Mouse (Mus musculus): ENCODE measurements around the gene Lpo. TPM values are rescaled to one million over a fixed set of nuclear protein-coding genes. Genes with fewer than 3 reads are reported as not detected.
"Not testable (repeated sequence)": the region's sequence is repeated elsewhere in the genome, so short reads cannot be mapped to it uniquely, and the experiment has no call there.

Lpo gene
- 0.25 and 0.36 TPM in 2 replicates for polyA plus RNA-seq (2014; fragmentation: Nextera tagmentation; extraction: Ambion mirVana)

DNA sequence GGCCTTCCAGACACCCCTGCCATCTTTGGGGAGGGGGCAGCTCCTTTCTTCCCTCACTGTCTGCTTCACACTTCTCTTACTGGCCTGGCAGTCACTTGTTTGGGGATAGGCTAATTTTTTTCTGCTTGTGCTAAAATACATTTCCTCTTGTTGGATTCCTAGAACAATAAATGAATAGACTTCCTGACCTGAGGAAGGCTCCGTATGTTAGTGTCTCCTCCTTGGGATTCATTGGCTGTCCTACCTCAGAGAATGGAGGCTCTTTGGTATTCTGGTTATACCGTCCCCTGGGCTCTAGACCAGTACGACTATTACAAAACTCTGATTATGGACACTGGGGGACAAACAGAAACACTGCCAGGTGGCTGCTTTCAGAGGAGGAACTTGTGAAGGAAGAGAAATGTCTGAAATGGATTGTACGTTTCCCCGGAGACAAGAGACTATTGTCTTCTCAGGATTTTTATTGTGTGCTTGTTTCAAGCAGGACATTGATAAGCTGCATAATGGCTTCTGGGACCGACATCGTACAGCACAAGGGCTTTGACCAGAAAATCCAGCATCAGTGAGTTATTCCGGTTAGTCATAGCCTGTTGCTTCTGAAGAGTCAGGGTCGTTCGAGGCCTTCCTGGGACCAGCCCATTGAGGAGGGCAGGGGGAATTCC lies at the start of gene Lpo:
TSS of gene Lpo (minus strand) at position 51 of the 662 bp plus-strand sequence.
- Histone ChIP-seq H3K9me3 (replicated peaks; ENCODE audit: control insufficient read depth, low read length) (no peaks in the 10 kb centered on the region), H3K27ac (replicated peaks; ENCODE audit: low read depth, low read length) (no peak within 1 kb of the TSS), H3K4me3 (ENCODE audit: low read depth, low read length) (no peak within 1 kb of the TSS), H3K27me3 (ENCODE audit: control insufficient read depth, insufficient read depth, low read length) (no peaks in the 10 kb centered on the region), H3K9ac (replicated peaks; ENCODE audit: low read length) (no peak within 1 kb of the TSS), H3K4me2 (ENCODE audit: low read depth, low read length) (no peak within 1 kb of the TSS), H3K36me3 (replicated peaks; ENCODE audit: control insufficient read depth, insufficient read depth, low read depth, low read length) (no peaks in the 10 kb centered on the region), H3K4me1 (ENCODE audit: control insufficient read depth, insufficient read depth, low read length) (no peaks in the 10 kb centered on the region)
- ATAC-seq (replicated peaks; ENCODE audit: insufficient number of reproducible peaks, low FRiP score, low TSS enrichment, low read depth) = no peak
- no peak for DNase-seq (ENCODE audit: low spot score)
- WGBS = 61% methylated on average over 10 of the region's 10 CpGs

DNA sequence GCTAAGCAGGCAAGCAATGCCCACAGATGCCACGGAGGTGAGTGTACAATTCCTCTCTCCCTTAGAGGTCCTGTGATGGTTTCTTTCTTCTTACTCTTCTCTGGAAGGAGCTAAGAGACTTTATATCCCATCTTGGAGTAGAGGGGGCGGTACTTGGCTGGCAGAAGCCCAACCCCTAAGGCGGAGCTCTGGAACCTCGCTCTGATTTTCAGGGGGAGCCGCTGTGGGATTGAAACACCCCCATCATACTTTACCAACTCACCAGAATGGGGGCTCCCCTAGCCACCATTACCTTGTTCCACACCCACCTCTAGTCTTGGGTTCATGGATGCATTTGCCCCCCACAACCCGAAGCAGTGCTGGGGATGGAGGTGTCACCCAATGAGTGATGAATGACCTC lies 47.3 kb upstream of the Lpo start, which contains the start of gene Epx:
TSS of gene Epx (minus strand) at position 101 of the 400 bp plus-strand sequence.
- Histone ChIP-seq H3K36me3 (replicated peaks; ENCODE audit: control insufficient read depth, insufficient read depth, low read depth, low read length) (no peaks in the 10 kb centered on the region), H3K27ac (replicated peaks; ENCODE audit: low read depth, low read length) (no peak within 1 kb of the TSS), H3K4me1 (ENCODE audit: control insufficient read depth, insufficient read depth, low read length) (no peaks in the 10 kb centered on the region), H3K4me2 (ENCODE audit: low read depth, low read length) (no peak within 1 kb of the TSS), H3K4me3 (ENCODE audit: low read depth, low read length) (no peak within 1 kb of the TSS), H3K9ac (replicated peaks; ENCODE audit: low read length) (no peak within 1 kb of the TSS), H3K9me3 (replicated peaks; ENCODE audit: control insufficient read depth, low read length) (no peaks in the 10 kb centered on the region), H3K27me3 (ENCODE audit: control insufficient read depth, insufficient read depth, low read length) (no peaks in the 10 kb centered on the region; the same call in 1 of the 2 replicates)
- ATAC-seq (replicated peaks; ENCODE audit: insufficient number of reproducible peaks, low FRiP score, low TSS enrichment, low read depth) (no peak), DNase-seq (ENCODE audit: low spot score) (no peak)
- WGBS = 75% methylated on average over 6 of the region's 6 CpGs

DNA sequence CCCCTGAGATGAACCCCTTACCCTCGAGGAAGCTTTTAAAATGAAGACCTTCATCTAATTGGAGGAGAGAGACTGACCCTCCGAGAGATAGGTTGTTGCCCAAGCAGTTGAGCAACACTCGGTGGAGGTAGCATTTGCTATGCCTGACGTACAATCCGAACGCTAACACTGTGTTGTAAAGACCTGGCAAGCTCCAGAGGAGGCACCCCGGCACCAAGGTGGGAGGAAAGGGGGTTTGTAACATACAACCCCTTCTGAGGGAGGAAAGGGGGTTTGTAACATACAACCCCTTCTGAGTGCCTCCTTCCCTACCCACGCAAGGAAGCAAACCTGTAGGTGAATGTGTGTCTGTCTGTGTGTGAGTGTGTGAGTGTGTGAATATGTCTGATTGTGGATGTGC lies 43.7 kb upstream of the Lpo start:
- Histone ChIP-seq H3K4me1 (ENCODE audit: control insufficient read depth, insufficient read depth, low read length) (no peaks in the 10 kb centered on the region), H3K27me3 (ENCODE audit: control insufficient read depth, insufficient read depth, low read length) (no peaks in the 10 kb centered on the region), H3K9ac (replicated peaks; ENCODE audit: low read length) (no peak overlapping the region), H3K36me3 (replicated peaks; ENCODE audit: control insufficient read depth, insufficient read depth, low read depth, low read length) (no peaks in the 10 kb centered on the region), H3K4me2 (ENCODE audit: low read depth, low read length) (no peak overlapping the region), H3K4me3 (ENCODE audit: low read depth, low read length) (no peak overlapping the region), H3K9me3 (replicated peaks; ENCODE audit: control insufficient read depth, low read length) (no peaks in the 10 kb centered on the region), H3K27ac (replicated peaks; ENCODE audit: low read depth, low read length) (no peak overlapping the region)
- WGBS = 53% methylated on average over 8 of the region's 8 CpGs
- no peak for DNase-seq (ENCODE audit: low spot score)
- no peak for ATAC-seq (replicated peaks; ENCODE audit: insufficient number of reproducible peaks, low FRiP score, low TSS enrichment, low read depth)

DNA sequence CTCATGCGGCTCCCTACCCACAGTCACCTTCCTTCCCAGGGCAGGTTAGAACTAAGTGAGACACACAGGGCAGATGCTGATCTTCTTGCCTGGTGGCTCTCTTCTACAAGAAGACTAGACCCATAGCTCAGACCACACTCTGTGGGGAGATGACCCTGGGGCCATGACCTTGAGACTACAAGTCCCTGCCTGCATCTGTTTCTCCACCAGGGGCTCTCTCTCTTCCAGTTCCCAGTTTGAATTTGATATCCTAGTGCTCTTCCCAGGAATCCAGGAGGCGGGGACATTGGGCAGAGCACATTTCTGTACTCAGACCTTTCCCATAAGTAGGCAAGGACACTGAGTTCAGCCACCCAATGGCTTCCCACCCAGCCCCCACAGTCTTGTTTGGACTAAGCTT lies 42.0 kb upstream of the Lpo start:
- H3K4me3 ChIP-seq (ENCODE audit: low read depth, low read length) = no peak overlapping the region
- H3K27me3 ChIP-seq (ENCODE audit: control insufficient read depth, insufficient read depth, low read length) = no peaks in the 10 kb centered on the region
- no peak overlapping the region for H3K4me2 ChIP-seq (ENCODE audit: low read depth, low read length)
- WGBS = 70% methylated on average over 2 of the region's 2 CpGs
- DNase-seq (ENCODE audit: low spot score) = peak; percentile 2
- no peak overlapping the region for H3K9ac ChIP-seq (replicated peaks; ENCODE audit: low read length)
- no peaks in the 10 kb centered on the region for H3K36me3 ChIP-seq (replicated peaks; ENCODE audit: control insufficient read depth, insufficient read depth, low read depth, low read length)
- ATAC-seq (replicated peaks; ENCODE audit: insufficient number of reproducible peaks, low FRiP score, low TSS enrichment, low read depth) = no peak
- no peaks in the 10 kb centered on the region for H3K4me1 ChIP-seq (ENCODE audit: control insufficient read depth, insufficient read depth, low read length)
- no peak overlapping the region for H3K27ac ChIP-seq (replicated peaks; ENCODE audit: low read depth, low read length)
- H3K9me3 ChIP-seq (replicated peaks; ENCODE audit: control insufficient read depth, low read length) = no peaks in the 10 kb centered on the region

DNA sequence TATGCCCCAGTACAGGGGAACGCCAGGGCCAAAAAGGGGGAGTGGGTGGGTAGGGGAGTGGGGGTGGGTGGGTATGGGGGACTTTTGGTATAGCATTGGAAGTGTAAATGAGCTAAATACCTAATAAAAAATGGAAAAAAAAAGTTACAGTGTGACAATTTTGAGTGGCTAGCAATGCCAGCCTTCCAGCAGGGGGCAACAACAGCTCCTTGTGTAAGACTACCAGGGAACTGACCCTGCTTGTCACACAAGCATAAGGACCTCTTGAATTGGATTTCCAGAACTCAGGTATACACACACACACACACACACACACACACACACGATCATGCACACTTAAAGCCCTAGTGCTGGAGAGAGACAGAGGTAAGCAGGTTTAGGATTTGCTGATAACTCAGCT lies 38.8 kb upstream of the Lpo start:
- not testable (repeated sequence) for H3K27me3 ChIP-seq (ENCODE audit: control insufficient read depth, insufficient read depth, low read length); H3K27ac ChIP-seq (replicated peaks; ENCODE audit: low read depth, low read length); H3K9me3 ChIP-seq (replicated peaks; ENCODE audit: control insufficient read depth, low read length); H3K36me3 ChIP-seq (replicated peaks; ENCODE audit: control insufficient read depth, insufficient read depth, low read depth, low read length); ATAC-seq (replicated peaks; ENCODE audit: insufficient number of reproducible peaks, low FRiP score, low TSS enrichment, low read depth); H3K4me3 ChIP-seq (ENCODE audit: low read depth, low read length); H3K9ac ChIP-seq (replicated peaks; ENCODE audit: low read length); H3K4me1 ChIP-seq (ENCODE audit: control insufficient read depth, insufficient read depth, low read length); H3K4me2 ChIP-seq (ENCODE audit: low read depth, low read length); DNase-seq (ENCODE audit: low spot score)
- 100% methylated on average over 1 of the region's 2 CpGs for WGBS

DNA sequence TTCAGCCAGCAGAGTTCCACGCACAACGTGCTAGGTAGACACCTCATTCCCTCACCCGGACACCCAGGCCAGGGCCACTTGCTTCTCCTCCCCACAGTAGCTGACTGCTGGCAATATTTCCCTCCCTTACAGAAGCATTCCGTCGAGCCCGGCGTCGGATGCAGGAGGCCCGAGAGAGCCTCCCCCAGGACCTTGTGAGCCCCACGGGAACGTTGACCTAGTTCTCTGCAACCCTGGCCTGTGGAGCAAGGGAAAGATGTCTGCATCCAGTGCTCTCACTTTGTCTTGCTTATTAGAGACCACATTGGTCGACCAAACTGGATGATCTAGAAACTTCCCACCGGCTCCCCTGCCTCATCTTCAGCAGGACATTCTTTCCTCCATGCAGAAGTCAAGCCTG lies 34.7 kb upstream of the Lpo start:
- H3K36me3 ChIP-seq (replicated peaks; ENCODE audit: control insufficient read depth, insufficient read depth, low read depth, low read length) = no peaks in the 10 kb centered on the region; the same call in 1 of the 2 replicates
- no peaks in the 10 kb centered on the region for H3K4me1 ChIP-seq (ENCODE audit: control insufficient read depth, insufficient read depth, low read length)
- H3K27ac ChIP-seq (replicated peaks; ENCODE audit: low read depth, low read length) = no peak overlapping the region
- no peak overlapping the region for H3K4me3 ChIP-seq (ENCODE audit: low read depth, low read length)
- H3K9me3 ChIP-seq (replicated peaks; ENCODE audit: control insufficient read depth, low read length) = no peaks in the 10 kb centered on the region
- no peak overlapping the region for H3K9ac ChIP-seq (replicated peaks; ENCODE audit: low read length)
- DNase-seq (ENCODE audit: low spot score) = no peak
- WGBS = 94% methylated on average over 13 of the region's 13 CpGs
- no peak for ATAC-seq (replicated peaks; ENCODE audit: insufficient number of reproducible peaks, low FRiP score, low TSS enrichment, low read depth)
- no peak overlapping the region for H3K4me2 ChIP-seq (ENCODE audit: low read depth, low read length)
- H3K27me3 ChIP-seq (ENCODE audit: control insufficient read depth, insufficient read depth, low read length) = no peaks in the 10 kb centered on the region

DNA sequence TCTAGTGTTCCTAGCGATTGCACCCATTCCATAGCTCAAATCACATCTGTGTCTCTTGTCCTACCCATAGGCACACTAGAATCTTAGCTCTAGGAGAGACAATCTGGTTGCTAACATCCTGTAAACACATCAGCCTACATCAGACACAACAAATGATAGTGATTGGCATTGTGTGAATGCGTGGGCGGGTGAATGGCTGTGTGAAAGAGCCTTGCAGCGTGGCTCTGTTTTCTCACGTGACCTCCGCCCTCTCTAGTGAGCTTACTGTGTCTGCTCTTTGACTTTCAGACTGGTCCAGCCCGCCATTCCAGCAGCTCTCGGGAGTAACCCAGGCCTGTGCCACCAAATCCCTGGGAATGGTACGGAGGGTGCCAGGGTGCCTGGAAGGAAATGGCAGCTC lies 32.3 kb upstream of the Lpo start:
- no peak for ATAC-seq (replicated peaks; ENCODE audit: insufficient number of reproducible peaks, low FRiP score, low TSS enrichment, low read depth)
- no peak overlapping the region for H3K9ac ChIP-seq (replicated peaks; ENCODE audit: low read length)
- no peak overlapping the region for H3K27ac ChIP-seq (replicated peaks; ENCODE audit: low read depth, low read length)
- no peak for DNase-seq (ENCODE audit: low spot score)
- H3K9me3 ChIP-seq (replicated peaks; ENCODE audit: control insufficient read depth, low read length) = no peaks in the 10 kb centered on the region
- H3K36me3 ChIP-seq (replicated peaks; ENCODE audit: control insufficient read depth, insufficient read depth, low read depth, low read length) = no peaks in the 10 kb centered on the region; the same call in 1 of the 2 replicates
- H3K27me3 ChIP-seq (ENCODE audit: control insufficient read depth, insufficient read depth, low read length) = no peaks in the 10 kb centered on the region
- H3K4me1 ChIP-seq (ENCODE audit: control insufficient read depth, insufficient read depth, low read length) = no peaks in the 10 kb centered on the region
- H3K4me3 ChIP-seq (ENCODE audit: low read depth, low read length) = no peak overlapping the region
- H3K4me2 ChIP-seq (ENCODE audit: low read depth, low read length) = no peak overlapping the region
- WGBS = 81% methylated on average over 9 of the region's 9 CpGs

DNA sequence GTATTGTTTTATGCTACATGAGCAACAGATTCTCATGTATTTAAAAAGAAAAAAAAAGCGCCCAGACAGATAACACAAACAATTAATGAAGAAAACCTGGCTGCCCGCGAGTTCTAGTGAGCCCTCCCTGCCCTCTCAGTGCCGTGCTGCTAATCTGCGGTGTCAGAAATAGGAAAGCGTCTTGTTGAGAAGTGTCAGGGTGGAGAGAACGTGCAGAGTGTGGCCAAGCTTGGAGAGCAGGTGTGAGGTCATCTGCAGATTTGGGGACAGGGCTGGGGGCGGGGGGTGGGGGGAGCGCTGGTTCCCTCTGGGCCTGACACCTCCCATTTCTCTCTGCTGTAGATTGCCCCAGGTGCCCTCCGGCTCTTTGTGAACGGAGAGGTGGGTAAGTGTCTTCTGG lies 31.2 kb upstream of the Lpo start:
- ATAC-seq (replicated peaks; ENCODE audit: insufficient number of reproducible peaks, low FRiP score, low TSS enrichment, low read depth) = no peak
- Histone ChIP-seq H3K36me3 (replicated peaks; ENCODE audit: control insufficient read depth, insufficient read depth, low read depth, low read length) (no peaks in the 10 kb centered on the region; the same call in 1 of the 2 replicates), H3K4me2 (ENCODE audit: low read depth, low read length) (no peak overlapping the region), H3K4me3 (ENCODE audit: low read depth, low read length) (no peak overlapping the region), H3K27me3 (ENCODE audit: control insufficient read depth, insufficient read depth, low read length) (no peaks in the 10 kb centered on the region), H3K4me1 (ENCODE audit: control insufficient read depth, insufficient read depth, low read length) (no peaks in the 10 kb centered on the region), H3K9ac (replicated peaks; ENCODE audit: low read length) (no peak overlapping the region), H3K27ac (replicated peaks; ENCODE audit: low read depth, low read length) (no peak overlapping the region), H3K9me3 (replicated peaks; ENCODE audit: control insufficient read depth, low read length) (no peaks in the 10 kb centered on the region)
- WGBS = 87% methylated on average over 11 of the region's 11 CpGs
- DNase-seq (ENCODE audit: low spot score) = no peak
